Mouse (Mus musculus) forebrain, embryonic 10.5 days (tissue): ENCODE data around the gene Gm20877. TPM values are rescaled to one million over a fixed set of nuclear protein-coding genes. Genes with fewer than 3 reads are reported as not detected.
"Not testable (repeated sequence)": the region's sequence is repeated elsewhere in the genome, so short reads cannot be mapped to it uniquely, and the experiment has no call there.

ENCODE experiments used
- DNase-seq: peaks from one replicate; pipeline ENCODE4 v3.0.0-alpha.2; 2017; ENCODE audit warnings: low spot score; ENCODE audit errors: extremely low spot score
- H3K27ac ChIP-seq: fragments of 300-500 bp; sonication (generic); 2 replicates; pipeline ENCODE4 v1.5.1; 2016; ENCODE audit warnings: mild to moderate bottlenecking
- H3K27me3 ChIP-seq: fragments of 300-500 bp; sonication (generic); 2 replicates; pipeline ENCODE4 v1.6.1; 2016; ENCODE audit warnings: mild to moderate bottlenecking; ENCODE audit not compliant: poor library complexity, severe bottlenecking
- H3K36me3 ChIP-seq: fragments of 300-500 bp; sonication (generic); replicated peaks from 2 replicates; pipeline ENCODE4 v1.6.1; 2016; ENCODE audit warnings: mild to moderate bottlenecking, moderate library complexity
- H3K4me1 ChIP-seq: fragments of 300-500 bp; sonication (generic); 2 replicates; pipeline ENCODE4 v1.6.1; 2016
- H3K4me3 ChIP-seq: fragments of 300-500 bp; sonication (generic); 2 replicates; pipeline ENCODE4 v1.5.1; 2016; ENCODE audit warnings: mild to moderate bottlenecking, moderate library complexity
- H3K9me3 ChIP-seq: fragments of 300-500 bp; sonication (generic); 2 replicates; pipeline ENCODE4 v1.6.1; 2016; ENCODE audit warnings: mild to moderate bottlenecking, moderate library complexity
- WGBS: fragments of 180-500 bp; shearing (Covaris S2); methylation state at CpG from one replicate; pipeline ENCODE4 v1.1.7; 2016; 5-methylcytosine and 5-hydroxymethylcytosine counted together
- polyA plus RNA-seq: library from polyadenylated mRNA; unstranded; fragments of >200 nt; fragmentation: Nextera tagmentation; extraction: Ambion mirVana; gene quantifications from 2 replicates; pipeline ENCODE4 v1.2.1, GENCODE M21; 2016

Gene Gm20877
- polyA plus RNA-seq = not detected in 2 replicates

DNA sequence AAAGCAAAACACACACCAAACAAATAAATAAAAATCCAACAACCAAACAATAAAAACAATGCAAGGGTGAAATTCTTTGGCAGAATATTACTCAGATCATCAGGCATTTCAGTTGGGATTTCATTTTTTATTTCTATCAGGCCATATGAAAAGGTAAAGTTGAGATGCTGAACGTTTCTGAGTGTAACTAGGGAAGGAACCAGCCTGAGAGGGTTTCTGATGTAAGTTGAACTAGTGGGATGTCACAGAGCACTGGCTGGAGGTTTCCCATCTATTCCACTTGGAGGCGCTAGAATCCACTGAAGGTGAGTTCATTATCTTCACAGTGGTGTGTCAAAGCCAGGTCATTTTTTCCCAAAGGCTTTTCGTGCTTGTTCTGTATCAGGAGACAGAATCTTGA lies at the start of gene Gm20877:
Gene Gm20877, plus strand, starts transcription at position 301 of the 400 bp plus-strand sequence.
- not testable (repeated sequence) for H3K4me1 ChIP-seq, H3K4me3 ChIP-seq, H3K27ac ChIP-seq, H3K27me3 ChIP-seq, H3K9me3 ChIP-seq, H3K36me3 ChIP-seq, DNase-seq
- no CpG with 5 or more reads among the region's 3 CpGs for WGBS
